Mouse (Mus musculus) C2C12 (cell line): Measurements from ENCODE around the gene Aspscr1. TPM values are rescaled to one million over a fixed set of nuclear protein-coding genes. Genes with fewer than 3 reads are reported as not detected.

ENCODE experiments used
- H3K27me3 ChIP-seq: one replicate; pipeline ENCODE4 v1.6.1; 2011; ENCODE audit not compliant: control insufficient read depth, insufficient read depth, insufficient read length
- H3K36me3 ChIP-seq: one replicate; pipeline ENCODE4 v1.6.1; 2011; ENCODE audit not compliant: control insufficient read depth, insufficient read depth
- H3K4me3 ChIP-seq: one replicate; pipeline ENCODE4 v1.5.1; 2011; ENCODE audit warnings: mild to moderate bottlenecking, control low read depth; ENCODE audit not compliant: poor library complexity, insufficient read depth, severe bottlenecking
- H3K79me2 ChIP-seq: one replicate; pipeline ENCODE4 v1.6.1; 2011; ENCODE audit not compliant: control insufficient read depth, insufficient read depth
- H3K79me3 ChIP-seq: one replicate; pipeline ENCODE4 v1.6.1; 2011; ENCODE audit warnings: low read depth, control low read depth
- H3ac ChIP-seq: one replicate; pipeline ENCODE3; 2011; ENCODE audit warnings: low read depth; ENCODE audit not compliant: control insufficient read depth, insufficient read length
- CEBPB ChIP-seq: IDR thresholded peaks from one replicate; pipeline ENCODE4 v1.6.1; 2011; ENCODE audit warnings: low read depth, mild to moderate bottlenecking, control low read depth, moderate library complexity
- CTCF ChIP-seq: IDR thresholded peaks from one replicate; pipeline ENCODE4 v1.5.1; 2011; ENCODE audit not compliant: control insufficient read depth, insufficient read depth, insufficient read length
- FOSL1 ChIP-seq: IDR thresholded peaks from one replicate; pipeline ENCODE4 v1.8.0; 2011; ENCODE audit warnings: mild to moderate bottlenecking, low read length; ENCODE audit not compliant: poor library complexity, insufficient read depth, severe bottlenecking
- MAX ChIP-seq: IDR thresholded peaks from one replicate; pipeline ENCODE4 v1.6.1; 2011; ENCODE audit warnings: mild to moderate bottlenecking, control low read depth
- MYOD1 ChIP-seq: IDR thresholded peaks from one replicate; pipeline ENCODE4 v1.6.1; 2011; ENCODE audit warnings: low read depth; ENCODE audit not compliant: control insufficient read depth, insufficient read length
- MYOG ChIP-seq: IDR thresholded peaks from one replicate; pipeline ENCODE4 v1.6.1; 2011; ENCODE audit not compliant: control insufficient read depth, insufficient read length; ENCODE audit errors: extremely low read depth
- USF1 ChIP-seq: IDR thresholded peaks from one replicate; pipeline ENCODE4 v1.6.1; 2011; ENCODE audit warnings: low read depth, mild to moderate bottlenecking, control low read depth, moderate library complexity
- polyA plus RNA-seq: library from polyadenylated mRNA; unstranded; fragments of >200 nt; fragmentation: generic; extraction: Trizol; gene quantifications from one replicate; pipeline ENCODE4 v1.2.1, GENCODE M21; 2012; ENCODE audit warnings: missing spikeins

Aspscr1 gene
- polyA plus RNA-seq, 1 experiment, result 66.0 TPM

DNA sequence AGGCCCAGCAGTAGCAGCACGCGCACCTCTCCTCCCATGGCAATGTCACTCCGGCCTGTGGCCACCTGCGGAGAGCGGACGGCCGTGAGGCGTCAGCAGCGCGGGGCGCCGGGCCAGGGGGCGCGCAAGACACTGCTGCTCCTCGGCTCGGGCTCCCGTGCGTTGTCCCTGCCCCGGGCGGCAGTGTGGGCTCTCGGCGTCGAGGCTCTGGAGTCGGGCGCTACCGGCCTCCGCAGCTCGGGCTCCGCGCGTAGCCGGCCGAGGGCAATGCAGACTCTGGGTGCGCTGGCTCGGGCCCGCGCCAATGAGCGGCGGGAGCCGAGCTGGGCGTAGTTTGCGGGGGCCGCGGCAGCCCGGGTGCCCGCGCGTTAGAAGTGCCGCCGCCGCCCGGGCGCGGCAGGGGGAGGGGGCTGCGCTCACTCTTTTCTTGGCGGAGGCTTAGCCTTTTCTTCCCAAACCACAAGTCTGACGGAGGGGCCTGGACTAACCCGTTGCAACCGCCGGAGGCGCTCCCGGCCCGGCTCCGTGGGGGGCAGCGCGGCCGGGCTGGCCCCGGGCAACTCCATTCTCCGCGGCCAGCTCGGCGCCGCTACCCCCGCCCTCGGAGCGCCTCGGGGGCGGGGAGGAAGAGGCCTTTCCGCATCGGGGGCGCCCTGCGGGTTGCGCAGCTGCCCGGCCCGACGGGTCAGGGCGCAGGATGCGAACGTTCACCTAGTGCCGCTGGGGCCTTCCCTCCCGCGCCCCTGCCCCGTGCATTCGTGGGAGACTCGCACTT, 12.3 kb upstream of the Aspscr1 start:
- Histone ChIP-seq H3K4me3 (no peak overlapping the region), H3K27me3 (peaks cover 63% of the 10 kb centered on the region), H3ac (peak overlapping the region; percentile 6), H3K79me2 (no peaks in the 10 kb centered on the region), H3K79me3 (no peaks in the 10 kb centered on the region), H3K36me3 (no peaks in the 10 kb centered on the region)
- TF ChIP-seq MYOG (no peak), CTCF (peak; percentile 0)

GRCm38 (mm10) chr11:120661076-120661460, 11.7 kb upstream of the Aspscr1 start, which contains the start of gene Notum:
Gene Notum (minus strand): TSS chr11:120661175.
- H3K79me3 ChIP-seq, result no peaks in the 10 kb centered on the region
- no peak within 1 kb of the TSS for H3K4me3 ChIP-seq
- H3K27me3 ChIP-seq, result peaks cover 57% of the 10 kb centered on the region
- H3K79me2 ChIP-seq, result no peaks in the 10 kb centered on the region
- H3K36me3 ChIP-seq, result no peaks in the 10 kb centered on the region
- TF ChIP-seq MAX, result no peak
- no peak for TF ChIP-seq MYOG
- no peak for TF ChIP-seq USF1
- no peak for TF ChIP-seq CTCF
- no peak for TF ChIP-seq CEBPB
- no peak for TF ChIP-seq FOSL1
- TF ChIP-seq MYOD1, result no peak
- peak within 1 kb of the TSS; percentile 6 for H3ac ChIP-seq

DNA sequence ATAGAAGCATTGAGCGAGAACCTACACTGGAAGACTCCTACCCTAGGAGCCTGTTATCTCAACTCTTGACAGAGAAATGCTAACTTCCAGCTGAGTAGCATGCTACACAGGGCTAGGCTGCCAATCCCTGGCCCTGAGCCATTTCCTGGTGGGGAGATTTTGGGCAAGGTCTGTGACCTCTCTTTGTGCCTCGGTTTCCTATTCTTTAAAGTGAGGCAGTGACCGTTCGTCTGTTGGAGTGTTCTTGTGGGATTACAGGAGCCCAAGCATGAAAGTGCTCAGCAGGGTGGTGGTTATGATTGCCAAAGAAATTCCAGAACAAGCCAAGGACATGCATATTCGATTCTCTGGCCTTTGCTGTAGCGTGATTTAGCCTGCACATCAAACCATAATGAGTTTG, 10.0 kb upstream of the Aspscr1 start:
- TF ChIP-seq FOSL1 (no peak), MYOG (no peak), USF1 (no peak), MAX (no peak), CEBPB (no peak), CTCF (no peak), MYOD1 (no peak)
- Histone ChIP-seq H3K4me3 (no peak overlapping the region), H3K79me2 (no peaks in the 10 kb centered on the region), H3K79me3 (no peaks in the 10 kb centered on the region), H3K36me3 (no peaks in the 10 kb centered on the region), H3ac (no peak overlapping the region), H3K27me3 (peaks cover 40% of the 10 kb centered on the region)

DNA sequence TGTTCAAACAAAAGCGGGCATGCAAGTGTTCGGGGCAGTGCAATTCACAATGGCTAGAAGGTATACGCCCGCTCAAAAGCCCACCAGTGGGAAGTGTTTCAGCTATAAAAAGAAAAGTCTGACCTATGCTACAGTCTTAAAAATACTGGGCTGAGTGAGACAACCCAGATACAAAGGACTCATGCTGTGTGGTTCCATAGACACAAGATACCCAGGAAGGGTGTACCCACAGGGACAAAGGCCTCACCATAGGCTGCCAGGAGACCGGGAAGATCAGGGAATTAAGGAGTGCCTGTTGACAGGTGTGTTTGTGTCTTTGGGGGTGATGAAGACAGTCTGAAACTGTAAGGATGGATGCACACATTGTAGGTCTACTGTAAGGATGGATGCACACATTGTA, 9.1 kb upstream of the Aspscr1 start:
- Histone ChIP-seq H3K4me3 (no peak overlapping the region), H3K27me3 (peaks cover 39% of the 10 kb centered on the region), H3K79me3 (no peaks in the 10 kb centered on the region), H3ac (no peak overlapping the region), H3K36me3 (no peaks in the 10 kb centered on the region), H3K79me2 (no peaks in the 10 kb centered on the region)
- TF ChIP-seq CEBPB (no peak), MYOD1 (no peak), MYOG (no peak)

DNA sequence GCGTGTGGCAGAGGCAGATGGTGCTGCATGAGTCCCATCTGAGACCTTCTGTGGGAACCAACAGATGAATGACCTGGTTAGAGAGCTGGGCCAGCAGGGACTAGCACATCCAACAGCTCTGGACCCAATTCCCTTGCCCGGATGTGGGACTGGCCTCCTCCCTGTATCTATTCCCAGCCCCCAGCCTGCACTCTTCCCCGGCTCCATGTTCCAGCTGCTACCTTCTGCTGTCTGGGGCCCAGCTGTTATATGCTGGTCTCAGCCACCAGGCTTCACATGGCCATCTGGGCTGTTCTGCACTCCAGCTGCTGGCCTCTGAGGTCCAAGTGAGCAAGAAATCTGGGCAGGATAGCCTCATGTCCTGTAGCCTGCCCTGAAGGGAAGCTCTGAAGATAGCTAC, 7.4 kb upstream of the Aspscr1 start:
- Histone ChIP-seq H3ac (no peak overlapping the region), H3K79me2 (no peaks in the 10 kb centered on the region), H3K79me3 (no peaks in the 10 kb centered on the region), H3K27me3 (peaks cover 30% of the 10 kb centered on the region), H3K4me3 (no peak overlapping the region), H3K36me3 (no peaks in the 10 kb centered on the region)
- TF ChIP-seq MYOG (no peak), FOSL1 (no peak), MYOD1 (no peak), MAX (no peak), CTCF (no peak), CEBPB (no peak), USF1 (no peak)

DNA sequence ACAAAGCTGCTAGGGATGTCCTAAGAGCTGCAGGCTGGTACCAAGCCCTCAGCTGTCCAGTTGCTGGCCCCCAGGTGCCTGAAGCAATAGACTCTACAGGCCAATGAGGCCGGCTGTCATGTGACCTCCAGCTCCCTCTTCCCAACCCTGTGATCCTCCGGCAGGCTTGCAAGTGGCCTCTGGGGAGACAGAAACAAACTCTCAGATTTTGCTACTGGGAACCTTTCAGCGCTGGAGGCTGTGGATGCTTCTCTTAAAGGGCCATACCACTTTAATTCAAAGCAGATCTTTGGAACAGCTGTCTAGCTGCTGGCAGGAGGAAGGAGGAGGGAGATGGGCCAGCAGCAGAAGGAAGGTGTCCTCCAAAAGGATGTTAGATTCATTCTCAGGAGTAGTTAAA, 6.2 kb upstream of the Aspscr1 start:
- Histone ChIP-seq H3K4me3 (no peak overlapping the region), H3ac (no peak overlapping the region), H3K36me3 (no peaks in the 10 kb centered on the region), H3K79me3 (no peaks in the 10 kb centered on the region), H3K27me3 (peaks cover 17% of the 10 kb centered on the region), H3K79me2 (no peaks in the 10 kb centered on the region)
- TF ChIP-seq USF1, result peak; percentile 41
- no peak for TF ChIP-seq MAX
- no peak for TF ChIP-seq FOSL1
- TF ChIP-seq CTCF, result no peak
- TF ChIP-seq CEBPB, result no peak
- no peak for TF ChIP-seq MYOG
